Mouse (Mus musculus) megakaryocyte progenitor cell, adult 5-6 weeks (primary cell): ENCODE measurements at regions not wholly inside any gene's neighbourhood (a gene's known extent, or its start where the extent isn't known, plus 50 kb on each side); places are given as distances from the start of the nearest gene placed in this dataset.

Experiments used
- ATAC-seq: replicated peaks from 2 replicates; pipeline ENCODE4 v1.8.0; 2016; ENCODE audit warnings: mild to moderate bottlenecking, moderate TSS enrichment, inconsistent platforms; ENCODE audit not compliant: poor library complexity

DNA sequence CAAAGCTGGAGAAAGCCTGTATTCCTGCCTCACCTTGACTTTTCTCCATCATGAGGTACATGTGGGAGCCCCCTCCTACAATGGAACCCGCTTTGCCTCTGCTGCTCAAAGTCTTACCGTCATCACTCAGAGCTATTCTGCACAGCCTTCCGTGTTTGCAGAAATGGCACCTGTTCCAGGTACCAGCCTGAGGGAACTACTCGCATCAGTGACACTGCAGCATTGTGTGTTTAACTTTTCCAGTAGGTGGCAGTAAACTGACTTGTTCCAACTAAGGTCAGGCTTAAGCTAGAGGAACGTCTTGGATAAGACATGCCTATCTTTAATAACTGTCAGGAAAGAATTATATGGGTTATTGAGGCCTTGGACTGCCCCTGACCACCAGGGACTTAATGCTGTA lies 71.4 kb downstream of the Fam173b start:
- ATAC-seq, result 0 out of 2 replicates have a peak, but pooled peaks have one; percentile 20

DNA sequence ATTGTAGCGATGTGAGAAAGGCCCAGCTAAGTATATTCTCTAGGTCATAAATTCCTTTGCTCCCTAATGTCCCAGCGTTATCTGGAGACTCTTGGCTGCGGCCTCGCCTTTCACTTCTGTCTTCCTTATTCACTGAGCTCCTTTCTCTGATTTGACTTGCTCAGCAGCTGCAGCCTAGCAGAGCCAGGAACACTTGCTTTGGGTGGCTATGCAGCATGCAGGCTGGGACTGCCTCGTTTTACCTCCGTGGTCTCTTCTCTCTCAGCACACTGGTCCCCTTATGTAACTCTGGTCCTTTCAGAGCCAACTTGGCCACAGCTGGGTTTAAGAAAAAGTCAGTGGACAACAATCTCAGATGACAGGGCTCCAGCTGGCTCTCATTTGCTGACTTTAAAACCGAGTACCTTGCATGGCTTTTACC lies 75.1 kb downstream of the Fam173b start:
- no peak for ATAC-seq

DNA sequence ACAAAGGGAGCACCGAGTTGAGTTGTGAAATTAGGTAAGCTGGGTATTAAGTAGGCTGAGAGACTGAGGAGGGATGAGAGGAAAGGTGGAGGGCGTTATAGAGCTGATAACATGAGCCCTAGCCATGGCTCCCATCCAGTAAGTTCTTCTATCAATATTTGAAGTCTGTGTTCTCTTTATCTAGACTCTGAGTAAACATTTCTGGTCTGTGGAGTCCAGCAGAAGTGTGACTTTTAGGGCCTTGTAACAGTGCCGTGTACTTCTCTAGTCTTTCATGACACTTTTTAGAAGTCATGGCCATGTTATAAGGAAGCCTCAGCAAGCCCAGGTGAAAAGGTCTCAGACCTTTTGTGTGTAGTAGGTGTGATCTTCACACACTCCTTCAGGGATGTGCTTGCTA lies 91.5 kb downstream of the Fam173b start:
- ATAC-seq, result no peak

DNA sequence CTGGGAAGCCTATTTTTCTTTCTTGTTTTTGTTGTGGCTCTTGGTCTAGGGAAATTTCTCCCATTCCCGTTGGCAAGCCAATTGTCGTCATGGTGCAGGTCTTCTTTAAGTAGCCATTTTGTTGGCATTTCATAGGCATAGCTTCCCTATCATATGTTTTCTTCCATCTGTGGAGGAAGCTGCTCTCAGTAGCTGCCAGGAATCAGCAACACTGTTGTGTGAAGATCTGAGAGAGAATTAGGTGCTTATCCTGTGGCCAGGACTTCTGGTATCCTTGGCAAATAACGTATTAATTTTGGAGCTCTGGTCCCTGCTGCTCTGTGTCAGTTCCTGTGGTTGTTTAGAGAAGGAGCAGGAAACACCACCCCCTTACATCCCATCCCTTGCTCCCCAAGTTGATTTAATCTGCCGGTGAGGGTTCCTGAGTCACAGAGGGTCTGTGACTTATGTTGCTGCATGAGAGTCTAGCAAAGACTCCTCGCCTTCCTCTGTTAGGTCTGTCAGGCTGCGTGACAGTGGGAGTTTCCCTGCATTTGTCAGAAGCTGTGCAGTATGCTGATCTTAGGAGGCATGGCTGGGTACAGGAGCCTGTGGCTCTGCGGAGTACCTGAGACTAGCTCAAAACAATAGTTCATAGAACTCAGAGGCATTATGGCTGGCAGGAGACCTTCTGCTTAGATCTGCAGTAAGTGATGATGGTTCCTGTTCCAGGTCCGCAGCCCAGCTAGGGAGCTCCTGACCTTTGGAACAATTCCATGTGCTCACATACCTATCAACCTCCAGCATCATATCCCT lies 93.4 kb downstream of the Fam173b start:
- no peak for ATAC-seq

DNA sequence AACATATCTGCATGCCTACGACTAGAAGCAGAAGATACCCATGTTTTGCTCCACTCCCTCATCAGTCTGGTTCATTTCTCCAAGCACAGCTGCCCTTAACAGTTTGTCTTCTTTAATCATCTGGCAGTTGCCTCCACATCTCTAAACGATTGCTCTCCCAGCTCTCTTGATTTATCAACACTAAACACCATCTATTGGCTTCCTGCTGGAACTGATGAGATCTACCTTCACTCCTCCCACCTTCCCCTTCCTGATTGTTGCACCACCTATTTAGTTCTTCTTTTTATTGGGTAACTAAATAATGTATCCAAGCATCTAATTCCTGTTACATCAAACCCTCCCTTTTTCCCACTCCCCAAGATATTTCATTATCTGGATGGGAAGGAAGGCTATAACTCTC lies 101.7 kb downstream of the Fam173b start:
- no peak for ATAC-seq

DNA sequence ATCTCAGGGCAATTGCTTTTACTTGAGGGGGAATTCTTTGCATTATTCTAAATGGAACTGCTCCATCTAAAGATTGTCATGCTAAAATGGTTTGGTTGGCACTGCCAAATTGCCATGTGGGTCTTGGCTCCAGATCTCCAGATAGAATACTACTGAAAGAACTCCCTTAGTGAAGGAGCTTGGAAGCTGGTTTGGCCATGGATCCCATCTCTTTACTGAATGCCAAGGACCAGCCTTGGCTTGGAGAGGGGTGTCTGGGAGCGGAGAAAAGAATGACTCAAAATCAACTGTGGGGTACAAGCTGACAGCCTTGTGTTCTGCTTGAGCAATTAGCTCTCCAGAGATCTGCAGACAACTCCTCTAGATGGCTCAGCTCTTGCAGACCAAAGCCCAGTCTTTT lies 105.8 kb downstream of the Fam173b start:
- ATAC-seq, result no peak

DNA sequence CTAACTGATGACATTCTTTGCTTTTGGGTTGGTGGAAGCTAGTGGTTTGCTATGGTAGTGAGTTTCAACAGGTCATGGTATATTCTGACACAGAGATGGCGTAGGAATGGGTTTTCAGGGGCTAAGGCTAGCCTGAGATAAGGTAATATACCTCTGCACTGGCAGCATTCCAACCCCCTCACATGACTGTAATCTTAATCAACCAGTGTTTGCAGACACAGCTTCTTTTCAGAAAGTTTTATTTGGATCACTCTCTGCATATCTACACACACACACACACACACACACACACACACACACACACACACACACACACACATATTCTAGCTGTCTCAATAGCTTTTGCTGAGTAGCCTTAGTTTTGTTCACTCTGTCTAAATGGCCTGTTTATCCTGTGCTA lies 119.4 kb downstream of the Fam173b start:
- ATAC-seq, result no peak

DNA sequence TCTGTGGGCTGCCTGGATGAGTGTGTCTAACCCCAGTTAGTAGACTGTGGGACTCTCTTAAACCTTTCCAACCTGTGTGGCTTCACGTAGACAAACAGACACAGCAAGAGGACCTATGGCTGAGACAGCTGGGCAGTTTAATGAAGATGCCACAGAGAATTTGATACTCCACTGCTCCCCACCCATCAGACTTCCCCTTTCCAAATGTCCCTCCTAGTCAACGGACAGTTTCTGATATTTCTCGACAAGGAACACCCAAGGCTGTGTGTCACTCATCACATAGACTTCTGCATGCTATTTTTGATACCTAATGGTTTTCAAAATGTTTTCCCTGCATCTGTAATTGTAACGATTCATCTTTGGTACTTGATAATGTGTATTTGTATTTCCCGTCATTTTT lies 120.8 kb downstream of the Fam173b start:
- no peak for ATAC-seq

DNA sequence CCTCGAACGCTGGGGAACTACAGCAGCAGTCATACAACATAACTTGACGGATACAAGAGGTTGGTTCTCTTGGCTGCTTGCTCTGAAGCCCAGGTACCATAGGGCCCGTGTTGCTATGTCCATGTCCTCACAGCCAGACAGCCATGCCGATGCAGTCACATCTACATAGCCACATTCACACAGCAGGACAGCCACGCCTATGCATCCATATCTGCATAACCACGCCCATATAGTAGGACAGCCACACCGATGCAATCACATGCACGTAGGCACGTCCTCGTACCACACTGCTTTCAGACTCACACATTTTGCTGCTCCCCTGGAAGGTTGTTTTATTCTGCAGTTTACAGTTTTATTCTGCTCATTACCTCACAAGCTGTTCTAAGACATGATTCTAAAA lies 122.6 kb downstream of the Fam173b start:
- peak; percentile 52; the same call in 1 of the 2 replicates for ATAC-seq

DNA sequence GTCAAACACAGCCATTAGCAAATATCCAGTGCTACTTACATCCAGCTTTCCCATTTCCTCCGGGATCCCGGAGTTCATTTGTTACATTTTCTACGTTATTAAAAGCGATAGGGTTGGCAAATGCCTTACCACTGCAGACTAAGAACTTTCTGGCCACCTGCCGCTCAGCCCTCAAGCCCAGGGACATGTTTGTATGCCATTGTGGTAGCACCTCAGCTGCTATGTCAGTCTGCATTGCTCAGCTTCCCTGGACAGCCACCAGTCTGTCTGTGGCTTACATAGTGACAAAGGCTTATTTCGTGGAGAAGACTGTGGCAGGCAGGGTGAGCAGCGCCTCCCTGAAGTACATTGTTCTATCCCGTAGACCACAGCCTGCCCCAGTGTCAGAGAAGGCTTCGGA lies 127.5 kb downstream of the Fam173b start:
- ATAC-seq, result no peak

DNA sequence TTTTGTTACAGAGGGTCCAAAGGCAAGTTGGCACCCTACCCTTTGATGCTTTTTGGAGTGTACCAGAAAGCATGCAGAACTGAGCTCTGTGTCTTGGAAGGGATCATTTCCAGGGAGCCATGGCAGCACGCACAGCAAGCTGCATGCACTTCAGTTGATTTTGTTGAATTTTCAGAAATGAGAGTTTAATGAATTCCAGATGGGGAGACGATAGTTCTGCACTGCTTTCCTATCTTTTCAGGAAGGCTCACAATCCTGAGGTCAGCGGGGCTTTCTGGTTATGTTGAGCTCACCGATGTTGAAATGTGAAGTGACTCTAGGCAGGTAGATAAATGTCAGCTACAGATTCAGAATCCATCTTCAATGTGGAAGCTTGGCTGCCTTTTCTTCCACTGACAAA lies 140.0 kb downstream of the Fam173b start:
- ATAC-seq, result no peak

DNA sequence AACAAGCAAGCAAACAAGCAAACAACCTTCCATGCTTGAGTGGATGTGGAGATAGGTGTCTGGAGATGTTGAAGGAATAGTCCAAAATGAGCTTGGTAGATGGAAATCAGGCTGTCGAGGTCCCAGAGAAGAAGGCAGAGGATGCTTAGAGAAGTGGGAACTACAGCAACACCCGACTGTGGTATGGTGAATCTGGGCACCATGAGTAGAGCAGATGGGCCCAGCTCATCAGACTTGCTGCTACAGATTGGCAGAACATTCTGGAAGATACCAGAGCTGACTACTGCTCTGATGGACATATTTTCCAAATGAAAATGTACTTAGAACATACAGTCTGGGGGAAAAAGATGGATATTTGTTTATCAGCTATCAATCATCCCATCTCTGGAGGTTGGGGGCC lies 142.9 kb downstream of the Fam173b start:
- no peak for ATAC-seq

DNA sequence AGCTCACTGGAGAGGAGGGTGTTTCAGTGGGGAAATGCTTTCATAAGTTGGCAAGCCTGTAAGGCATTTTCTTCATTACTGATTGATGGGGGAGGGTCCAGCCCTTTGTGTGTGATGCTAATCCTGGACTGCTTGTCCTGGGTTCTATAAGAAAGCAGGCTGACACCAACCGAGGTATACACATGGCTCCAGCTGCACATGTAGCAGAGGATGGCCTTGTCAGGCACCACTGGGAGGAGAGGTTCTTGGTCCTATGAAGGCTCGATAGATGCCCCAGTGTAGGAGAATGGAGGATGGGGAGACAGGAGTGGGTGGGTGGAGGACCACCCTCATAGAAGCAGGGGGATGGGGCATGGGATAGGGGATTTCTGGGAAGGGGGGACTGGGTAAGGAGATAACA lies 151.0 kb downstream of the Fam173b start:
- no peak for ATAC-seq

DNA sequence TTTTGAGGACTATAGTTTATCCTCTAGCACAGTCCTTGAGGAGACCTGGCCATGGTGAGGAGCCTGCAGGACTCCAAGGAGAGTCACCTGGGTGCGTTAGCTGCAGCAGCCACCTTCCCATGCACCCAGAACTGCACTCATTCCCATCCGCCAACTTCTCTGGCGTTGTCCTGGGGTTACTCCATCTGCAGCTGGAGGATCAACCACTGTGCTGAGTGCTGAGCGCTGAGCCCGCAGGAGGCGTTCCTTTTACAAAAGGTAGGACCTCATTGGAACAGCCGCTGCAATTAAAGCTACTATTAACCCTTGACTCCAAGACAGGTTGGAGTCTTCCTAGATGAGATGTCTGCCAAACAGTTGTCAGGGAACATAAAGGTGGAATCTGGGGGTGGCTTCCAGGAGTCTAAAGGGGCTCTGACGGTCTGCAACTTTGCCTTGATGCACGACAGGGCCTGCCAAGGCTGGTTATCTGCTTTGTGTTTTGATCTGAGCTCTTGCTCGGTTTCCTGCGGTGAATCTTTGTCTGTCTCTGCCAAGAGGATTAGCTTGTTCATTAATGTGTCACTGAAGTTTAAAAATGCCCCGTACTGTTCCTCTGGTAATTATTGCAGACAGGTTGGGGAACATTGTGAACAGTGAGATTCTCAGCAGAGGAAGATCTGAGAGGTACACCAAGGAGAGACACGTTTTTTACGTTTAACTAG lies 152.1 kb downstream of the Fam173b start:
- no peak for ATAC-seq

DNA sequence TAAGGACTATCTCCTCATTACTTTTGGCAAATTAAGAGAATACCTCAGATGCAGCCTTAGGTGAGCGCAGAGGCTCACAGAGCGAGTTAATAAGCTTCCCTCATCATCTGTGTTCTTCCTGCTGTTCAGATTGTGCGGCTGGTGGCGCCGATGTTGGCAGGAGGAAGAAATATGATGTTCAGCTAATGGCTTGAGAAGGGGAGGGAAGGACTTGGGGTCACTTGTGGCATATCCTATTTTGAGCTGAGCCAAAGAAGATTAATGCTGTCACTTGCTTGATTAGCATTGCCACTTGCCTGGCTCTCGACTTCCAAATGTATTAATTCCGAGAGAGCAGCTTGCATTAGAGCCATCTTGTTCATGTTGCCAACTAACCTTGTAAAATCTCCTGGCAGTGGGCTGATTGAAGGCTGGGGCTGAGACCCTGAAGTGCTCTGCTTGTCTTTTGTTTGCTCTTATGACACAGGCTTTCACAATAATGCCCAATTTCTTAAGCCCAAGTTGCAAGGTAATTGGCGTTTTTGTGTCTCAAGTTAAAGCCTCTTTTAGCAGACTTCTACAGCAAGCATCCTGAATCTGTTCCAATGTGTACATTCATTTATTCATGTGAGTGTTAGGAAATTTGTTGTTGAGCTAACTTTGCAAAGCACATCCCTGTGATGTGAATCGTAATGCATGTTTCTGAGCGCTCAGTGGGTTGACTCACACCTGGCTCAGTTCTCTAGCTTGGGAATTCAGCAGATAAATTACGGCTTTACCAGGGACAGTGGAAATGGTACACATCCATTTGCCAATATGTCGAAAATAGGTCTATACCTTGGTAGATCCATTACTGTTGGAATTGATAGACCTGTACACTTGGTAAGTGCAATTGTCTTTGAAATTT lies 167.6 kb downstream of the Fam173b start:
- ATAC-seq, result no peak

DNA sequence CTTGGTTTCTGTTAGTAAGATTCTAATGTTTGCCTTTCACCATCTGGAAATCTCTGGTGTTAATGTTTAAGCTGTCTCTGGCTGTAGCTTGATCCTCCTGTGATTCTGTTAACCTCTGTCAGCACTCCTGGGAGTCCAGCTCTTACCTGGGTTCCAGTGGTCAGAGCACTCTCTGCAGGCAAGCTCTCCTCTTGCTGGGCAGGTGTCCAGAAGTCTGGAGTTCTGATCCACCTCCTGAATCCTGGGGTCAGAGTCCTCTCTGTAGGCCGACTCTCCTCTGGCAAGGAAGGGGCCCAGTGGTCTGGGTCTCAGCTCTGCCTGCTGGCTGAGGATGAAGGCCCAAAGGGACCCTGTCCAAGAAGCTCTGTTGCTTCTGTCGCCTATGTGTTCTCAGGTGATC lies 181.4 kb downstream of the Fam173b start:
- ATAC-seq, result no peak

DNA sequence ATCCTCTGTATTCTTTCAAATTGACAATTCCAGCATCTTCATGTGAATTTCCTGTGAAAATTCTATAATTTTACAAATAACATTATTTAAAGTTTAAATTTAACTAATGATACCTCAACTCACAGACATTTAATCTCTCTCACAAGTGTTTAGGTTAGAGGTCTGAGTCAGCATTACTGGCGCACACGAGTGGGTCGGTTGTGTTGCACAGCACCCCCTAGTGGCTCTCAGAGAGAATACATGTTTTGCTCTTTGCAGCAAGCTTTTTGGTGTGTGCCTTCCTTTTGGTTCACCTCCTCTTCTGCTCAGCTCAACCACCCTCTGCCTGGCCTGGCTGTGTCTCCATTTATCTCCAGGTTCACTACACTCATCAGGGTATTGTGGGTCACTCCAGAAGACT lies 183.4 kb downstream of the Fam173b start:
- no peak for ATAC-seq

DNA sequence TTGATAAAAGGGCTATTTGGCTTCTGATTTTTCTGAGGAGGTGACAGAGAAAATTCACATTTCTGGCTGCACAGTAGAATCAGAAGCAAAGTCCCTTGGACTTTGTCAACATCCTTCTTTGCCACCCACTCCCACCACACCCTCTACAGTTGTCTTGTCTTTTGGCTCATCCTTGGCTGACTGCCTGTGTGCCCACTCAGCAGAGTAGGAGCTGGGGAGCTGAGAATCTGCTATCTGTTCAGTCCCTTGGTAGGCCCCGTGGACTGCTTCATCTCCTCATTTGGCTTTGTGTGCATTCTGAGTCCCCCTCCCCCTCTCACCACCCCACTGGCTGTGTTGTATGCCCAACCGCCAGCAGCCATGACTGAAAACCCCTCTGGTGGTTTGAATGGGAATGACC lies 197.2 kb downstream of the Fam173b start:
- ATAC-seq, result no peak

DNA sequence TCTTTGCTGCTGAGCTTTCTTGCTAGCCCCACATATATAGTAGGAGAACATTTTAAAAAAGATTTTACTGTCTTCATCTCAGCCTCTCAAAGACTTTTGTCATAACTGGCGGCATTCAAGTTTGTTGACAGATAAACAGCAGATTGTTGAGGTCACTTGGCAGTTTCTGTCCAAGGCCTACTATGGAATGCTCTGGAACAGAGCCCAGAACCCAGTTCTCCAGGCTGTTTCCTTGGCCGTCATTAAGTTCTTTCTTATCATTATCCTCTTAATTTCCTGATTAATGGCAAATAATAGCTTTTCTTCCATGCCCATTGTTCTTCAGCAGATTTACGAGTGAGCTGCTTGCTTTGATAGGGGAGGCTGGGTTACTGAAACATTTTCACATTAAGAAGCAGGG lies 203.9 kb downstream of the Fam173b start:
- ATAC-seq, result no peak

DNA sequence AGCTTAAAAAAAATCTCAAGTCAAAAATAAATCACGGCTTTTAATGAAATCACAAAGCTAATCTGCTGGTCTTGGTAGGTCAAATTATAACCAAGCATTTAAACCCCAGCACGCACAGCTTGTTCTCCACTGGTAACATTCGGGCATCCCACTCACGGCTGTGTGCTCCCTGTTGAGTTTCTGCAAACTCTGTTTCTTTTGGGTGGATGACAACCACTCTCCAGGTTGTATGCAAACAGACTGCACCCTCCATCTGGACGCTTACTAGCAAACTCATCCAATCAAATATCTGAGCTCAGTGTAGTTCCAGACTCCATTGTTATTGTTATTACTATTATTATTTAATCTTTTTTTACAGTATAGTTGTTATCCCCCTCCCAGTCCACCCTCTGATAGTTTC lies 213.9 kb downstream of the Fam173b start:
- ATAC-seq, result no peak

DNA sequence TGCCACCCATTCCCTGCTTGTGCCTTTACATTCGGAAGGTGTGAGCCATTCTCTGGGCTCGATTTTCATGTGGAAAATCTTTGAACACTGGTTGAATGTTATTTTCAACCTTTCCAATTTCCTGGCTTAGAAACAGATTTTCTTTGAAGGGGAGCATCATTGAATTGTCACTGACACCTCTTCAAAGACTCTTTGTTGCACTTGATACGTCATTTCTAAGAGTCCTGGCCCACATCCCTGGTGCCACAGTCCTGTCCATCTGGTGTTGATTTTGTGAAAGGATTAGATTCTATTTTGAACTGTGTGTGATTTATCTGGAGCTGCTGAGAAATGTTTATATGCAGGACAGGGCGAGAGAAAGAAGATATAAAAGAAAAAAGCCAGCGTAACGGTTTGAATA lies 217.6 kb downstream of the Fam173b start:
- no peak for ATAC-seq

DNA sequence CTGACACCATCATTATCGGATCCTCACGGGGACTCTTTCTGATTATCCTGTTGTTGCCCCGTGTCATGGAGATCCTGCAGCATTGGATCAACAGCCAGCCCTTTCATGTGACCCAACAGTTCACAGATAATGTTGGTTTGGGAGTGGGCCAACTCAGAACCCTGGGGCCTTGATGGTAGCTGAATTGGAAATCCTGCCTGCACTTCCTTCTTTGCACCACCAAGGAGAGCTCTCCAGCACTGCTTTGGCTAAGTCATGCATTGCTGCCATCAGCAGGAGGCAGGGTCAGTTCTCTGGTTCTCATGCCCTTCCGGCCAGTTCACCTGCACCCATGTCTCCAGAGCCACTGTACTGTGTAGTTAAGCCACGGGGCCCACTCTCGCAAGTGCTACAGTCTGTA lies 225.6 kb downstream of the Fam173b start:
- ATAC-seq, result no peak
